Mouse (Mus musculus) inflammation-experienced regulatory T-cells, adult 6 months (primary cell): ENCODE measurements around the gene Cachd1. TPM values are rescaled to one million over a fixed set of nuclear protein-coding genes. Genes with fewer than 3 reads are reported as not detected.

Source experiments
- ATAC-seq: one replicate; pipeline ENCODE4 v1.8.0; 2017
- polyA plus RNA-seq, 3 experiments: library from polyadenylated mRNA; unstranded; fragments of 100-300 nt; shearing (Covaris generic); gene quantifications; one replicate each; pipeline ENCODE4 v1.2.1; 2017

Gene Cachd1
- polyA plus RNA-seq, 3 experiments from 2014 or later: not detected

GRCm38 (mm10) chr4:100877351-100877750, 100.9 kb downstream of the Cachd1 start:
- no peak for ATAC-seq

GRCm38 (mm10) chr4:100879414-100879813, 102.9 kb downstream of the Cachd1 start:
- no peak for ATAC-seq

- ATAC-seq: no peak
Measured at GRCm38 (mm10) chr4:100880075-100880474, 103.6 kb downstream of the Cachd1 start.

GRCm38 (mm10) chr4:100885793-100886742, 109.6 kb downstream of the Cachd1 start:
- no peak for ATAC-seq

GRCm38 (mm10) chr4:100886743-100887416, 110.4 kb downstream of the Cachd1 start:
- ATAC-seq: no peak

GRCm38 (mm10) chr4:100890106-100890970, 113.9 kb downstream of the Cachd1 start:
- no peak for ATAC-seq

- ATAC-seq: no peak
Measured at GRCm38 (mm10) chr4:100893739-100894138, 117.3 kb downstream of the Cachd1 start.

GRCm38 (mm10) chr4:100894142-100894541, 117.7 kb downstream of the Cachd1 start:
- ATAC-seq: no peak

GRCm38 (mm10) chr4:100896260-100897010, 120.0 kb downstream of the Cachd1 start:
- ATAC-seq: no peak

GRCm38 (mm10) chr4:100897943-100898342, 121.5 kb downstream of the Cachd1 start:
- ATAC-seq: no peak

- ATAC-seq: no peak
Measured at GRCm38 (mm10) chr4:100909694-100910340, 133.3 kb downstream of the Cachd1 start.

- ATAC-seq: no peak
Measured at GRCm38 (mm10) chr4:100910605-100911330, 134.3 kb downstream of the Cachd1 start.

- ATAC-seq: no peak
Measured at GRCm38 (mm10) chr4:100911658-100912057, 135.2 kb downstream of the Cachd1 start.

GRCm38 (mm10) chr4:100913666-100914065, 137.2 kb downstream of the Cachd1 start:
- no peak for ATAC-seq

GRCm38 (mm10) chr4:100914532-100914931, 138.1 kb downstream of the Cachd1 start:
- no peak for ATAC-seq

- no peak for ATAC-seq
Measured at GRCm38 (mm10) chr4:100915093-100915492, 138.6 kb downstream of the Cachd1 start.

GRCm38 (mm10) chr4:100917511-100917910, 141.0 kb downstream of the Cachd1 start:
- ATAC-seq: no peak

- ATAC-seq: no peak
Measured at GRCm38 (mm10) chr4:100920413-100920812, 143.9 kb downstream of the Cachd1 start.

GRCm38 (mm10) chr4:100922816-100923554, 146.5 kb downstream of the Cachd1 start:
- no peak for ATAC-seq

- no peak for ATAC-seq
Measured at GRCm38 (mm10) chr4:100923598-100923997, 147.1 kb downstream of the Cachd1 start.
